Mouse (Mus musculus) cerebellum, adult (tissue): ENCODE data around the gene Arhgap44.

Experiments
- ATAC-seq: cut with Nextera tagmentation; 2 replicates; pipeline ENCODE4 v1.9.2; 2017; ENCODE audit warnings: mild to moderate bottlenecking, moderate library complexity, mixed read lengths; ENCODE audit not compliant: insufficient number of reproducible peaks, low FRiP score, low TSS enrichment

Gene Arhgap44

GRCm38 (mm10) chr11:65162767-65163120, at the start of gene Arhgap44:
Arhgap44 (minus strand) TSS chr11:65162961.
- peak; percentile 84 for ATAC-seq

GRCm38 (mm10) chr11:65211701-65212100, 48.9 kb upstream of the Arhgap44 start:
- ATAC-seq: no peak

GRCm38 (mm10) chr11:65209441-65209840, 46.7 kb upstream of the Arhgap44 start:
- ATAC-seq: no peak

GRCm38 (mm10) chr11:65205306-65205705, 42.5 kb upstream of the Arhgap44 start:
- no peak for ATAC-seq

- no peak for ATAC-seq
Observed at GRCm38 (mm10) chr11:65204651-65205050, 41.9 kb upstream of the Arhgap44 start.

GRCm38 (mm10) chr11:65203020-65203419, 40.3 kb upstream of the Arhgap44 start:
- ATAC-seq: no peak

- no peak for ATAC-seq
Observed at GRCm38 (mm10) chr11:65202236-65202635, 39.5 kb upstream of the Arhgap44 start.

GRCm38 (mm10) chr11:65198026-65198425, 35.3 kb upstream of the Arhgap44 start:
- ATAC-seq: no peak

GRCm38 (mm10) chr11:65197280-65197679, 34.5 kb upstream of the Arhgap44 start:
- peak; percentile 45; the same call in 1 of the 2 replicates for ATAC-seq

- ATAC-seq: no peak
Observed at GRCm38 (mm10) chr11:65186974-65187373, 24.2 kb upstream of the Arhgap44 start.

GRCm38 (mm10) chr11:65185114-65185513, 22.4 kb upstream of the Arhgap44 start:
- ATAC-seq: no peak

- no peak for ATAC-seq
Observed at GRCm38 (mm10) chr11:65170121-65170750, 7.5 kb upstream of the Arhgap44 start.

GRCm38 (mm10) chr11:65161881-65162766, 637 bp downstream of the Arhgap44 start:
- ATAC-seq: peak; percentile 50

- no peak for ATAC-seq
Observed at GRCm38 (mm10) chr11:65160991-65161880, 1.5 kb downstream of the Arhgap44 start.

- ATAC-seq: no peak
Observed at GRCm38 (mm10) chr11:65159791-65160190, 3.0 kb downstream of the Arhgap44 start, which contains the start of gene 1700086D15Rik. 1700086D15Rik (minus strand) TSS chr11:65159891.

- ATAC-seq: no peak
Observed at GRCm38 (mm10) chr11:65158658-65158990, 4.1 kb downstream of the Arhgap44 start.

- no peak for ATAC-seq
Observed at GRCm38 (mm10) chr11:65157966-65158657, 4.6 kb downstream of the Arhgap44 start.

- ATAC-seq: 0 out of 2 replicates have a peak, but pooled peaks have one; percentile 36
Observed at GRCm38 (mm10) chr11:65153006-65153405, 9.8 kb downstream of the Arhgap44 start.

- ATAC-seq: no peak
Observed at GRCm38 (mm10) chr11:65148441-65148840, 14.3 kb downstream of the Arhgap44 start.

- no peak for ATAC-seq
Observed at GRCm38 (mm10) chr11:65142838-65143417, 19.8 kb downstream of the Arhgap44 start.
